Mouse (Mus musculus) thymus, adult 2 months (tissue): ENCODE results near the gene Gm10428.

Source experiments
- CTCF ChIP-seq: fragments of 200-500 bp; IDR thresholded peaks from 2 replicates; pipeline ENCODE4 v1.5.1; 2012; ENCODE audit warnings: mild to moderate bottlenecking, control low read depth, low read length, moderate library complexity, borderline replicate concordance; ENCODE audit not compliant: control insufficient read depth, poor library complexity, insufficient read depth; ENCODE audit errors: extremely low read depth
- POLR2A ChIP-seq: fragments of 200-500 bp; IDR thresholded peaks from 2 replicates; pipeline ENCODE4 v1.6.1; 2012; ENCODE audit warnings: mild to moderate bottlenecking, low read length, control low read depth, moderate library complexity; ENCODE audit not compliant: control insufficient read depth, poor library complexity, insufficient read depth; ENCODE audit errors: extremely low read depth

DNA sequence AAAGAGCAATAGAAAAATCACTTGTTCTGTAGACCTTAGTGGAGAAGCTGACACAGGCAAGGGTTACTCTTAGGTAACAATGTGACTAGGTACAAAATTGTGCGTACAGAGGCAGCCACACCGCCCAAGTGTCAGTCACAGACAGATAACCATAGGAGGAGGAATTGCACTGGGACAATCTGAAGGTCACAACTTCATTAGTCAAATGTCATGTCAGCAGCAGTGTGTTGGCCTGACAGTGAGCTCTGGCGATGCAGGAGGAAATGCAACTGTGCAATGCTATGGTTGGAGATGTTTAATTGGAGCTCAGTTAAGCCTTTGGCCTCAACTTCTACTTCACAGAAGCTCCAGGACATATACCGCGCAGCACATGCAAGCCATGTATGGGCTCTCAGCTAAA, 42.2 kb upstream of the Gm10428 start:
- TF ChIP-seq CTCF, result no peak
- no peak for TF ChIP-seq POLR2A
